Mouse (Mus musculus) kidney, embryonic 14.5 days (tissue): Measurements from ENCODE around the gene Ddx27. TPM values are rescaled to one million over a fixed set of nuclear protein-coding genes. Genes with fewer than 3 reads are reported as not detected.

Source experiments
- ATAC-seq: fragments of 200-750 bp; cut with Nextera tagmentation; 2 replicates; pipeline ENCODE4 v1.8.0; 2017; ENCODE audit warnings: moderate number of reproducible peaks, mild to moderate bottlenecking, moderate TSS enrichment, moderate library complexity; ENCODE audit not compliant: low FRiP score, low TSS enrichment
- H3K27ac ChIP-seq: fragments of 300-500 bp; sonication (generic); 2 replicates; pipeline ENCODE4 v1.5.1; 2014; ENCODE audit warnings: low read depth, mild to moderate bottlenecking, low read length, moderate library complexity, mixed read lengths
- H3K27me3 ChIP-seq: fragments of 300-500 bp; sonication (generic); 2 replicates; pipeline ENCODE4 v1.6.1; 2014; ENCODE audit warnings: mild to moderate bottlenecking, low read length; ENCODE audit not compliant: control insufficient read depth, insufficient read depth
- H3K36me3 ChIP-seq: fragments of 300-500 bp; sonication (generic); 2 replicates; pipeline ENCODE4 v1.6.1; 2014; ENCODE audit warnings: low read length, mixed read lengths; ENCODE audit not compliant: control insufficient read depth, insufficient read depth
- H3K4me1 ChIP-seq: fragments of 300-500 bp; sonication (generic); 2 replicates; pipeline ENCODE4 v1.6.1; 2014; ENCODE audit warnings: low read length, mixed read lengths; ENCODE audit not compliant: control insufficient read depth, insufficient read depth
- H3K4me2 ChIP-seq: fragments of 300-500 bp; sonication (generic); replicated peaks from 2 replicates; pipeline ENCODE4 v1.6.1; 2014; ENCODE audit warnings: low read depth, mild to moderate bottlenecking, low read length
- H3K4me3 ChIP-seq: fragments of 300-500 bp; sonication (generic); 2 replicates; pipeline ENCODE4 v1.5.1; 2014; ENCODE audit warnings: mild to moderate bottlenecking, low read length
- H3K9ac ChIP-seq: fragments of 300-500 bp; sonication (generic); 2 replicates; pipeline ENCODE4 v1.6.1; 2014; ENCODE audit warnings: low read depth, mild to moderate bottlenecking, low read length, moderate library complexity
- H3K9me3 ChIP-seq: fragments of 300-500 bp; sonication (generic); 2 replicates; pipeline ENCODE4 v1.6.1; 2016; ENCODE audit warnings: low read length; ENCODE audit not compliant: control insufficient read depth
- WGBS: fragments of 180-500 bp; shearing (Covaris S2); extraction: QIAGEN DNeasy Blood & Tissue Kit; methylation state at CpG from one replicate; pipeline ENCODE4 v1.1.7; 2014; 5-methylcytosine and 5-hydroxymethylcytosine counted together
- polyA plus RNA-seq: library from polyadenylated mRNA; unstranded; fragments of >200 nt; fragmentation: Nextera tagmentation; extraction: Ambion mirVana; gene quantifications from 2 replicates; pipeline ENCODE4 v1.2.1, GENCODE M21; 2014

The Ddx27 gene
- 43.5 and 55.8 TPM in 2 replicates for polyA plus RNA-seq

- no peaks in the 10 kb centered on the region for H3K9me3 ChIP-seq
- peaks cover 22% of the 10 kb centered on the region for H3K36me3 ChIP-seq
- H3K27me3 ChIP-seq: no peaks in the 10 kb centered on the region
- H3K4me2 ChIP-seq: peak within 1 kb of the TSS; percentile 94
- 2% methylated on average over 37 of the region's 37 CpGs for WGBS
- H3K9ac ChIP-seq: peak within 1 kb of the TSS; percentile 85
- peak; percentile 88 for ATAC-seq
- H3K4me1 ChIP-seq: peaks cover 6% of the 10 kb centered on the region; the same call in 1 of the 2 replicates
- peak within 1 kb of the TSS; percentile 85 for H3K4me3 ChIP-seq
- peak within 1 kb of the TSS; percentile 83; the same call in 1 of the 2 replicates for H3K27ac ChIP-seq
Measured at GRCm38 (mm10) chr2:167014702-167015381, at the start of gene Ddx27. Gene Ddx27 (plus strand): TSS chr2:167015193.

GRCm38 (mm10) chr2:166973153-166973552 is 41.8 kb upstream of the Ddx27 start:
- H3K4me3 ChIP-seq: no peak overlapping the region
- ATAC-seq: no peak
- no peaks in the 10 kb centered on the region for H3K36me3 ChIP-seq
- no peaks in the 10 kb centered on the region for H3K9me3 ChIP-seq
- no peak overlapping the region for H3K9ac ChIP-seq
- no peak overlapping the region for H3K27ac ChIP-seq
- H3K27me3 ChIP-seq: no peaks in the 10 kb centered on the region
- no peak overlapping the region for H3K4me2 ChIP-seq
- 54% methylated on average over 1 of the region's 1 CpGs for WGBS
- no peaks in the 10 kb centered on the region for H3K4me1 ChIP-seq

- no peaks in the 10 kb centered on the region for H3K27me3 ChIP-seq
- H3K4me1 ChIP-seq: no peaks in the 10 kb centered on the region
- no peak overlapping the region for H3K4me3 ChIP-seq
- H3K9me3 ChIP-seq: no peaks in the 10 kb centered on the region
- H3K36me3 ChIP-seq: no peaks in the 10 kb centered on the region
- H3K4me2 ChIP-seq: no peak overlapping the region
- no peak for ATAC-seq
- H3K9ac ChIP-seq: no peak overlapping the region
- H3K27ac ChIP-seq: no peak overlapping the region
- WGBS: 85% methylated on average over 6 of the region's 6 CpGs
Measured at GRCm38 (mm10) chr2:166974177-166974872, 40.7 kb upstream of the Ddx27 start.

- Histone ChIP-seq H3K27me3 (no peaks in the 10 kb centered on the region), H3K4me3 (no peak overlapping the region), H3K4me1 (no peaks in the 10 kb centered on the region), H3K9ac (no peak overlapping the region), H3K27ac (no peak overlapping the region), H3K9me3 (no peaks in the 10 kb centered on the region), H3K4me2 (no peak overlapping the region), H3K36me3 (no peaks in the 10 kb centered on the region)
- WGBS: 87% methylated on average over 3 of the region's 3 CpGs
- no peak for ATAC-seq
Measured at GRCm38 (mm10) chr2:166976356-166976755, 38.6 kb upstream of the Ddx27 start.

- Histone ChIP-seq H3K27ac (no peak overlapping the region), H3K9me3 (no peaks in the 10 kb centered on the region), H3K27me3 (no peaks in the 10 kb centered on the region), H3K4me3 (no peak overlapping the region), H3K9ac (no peak overlapping the region), H3K36me3 (no peaks in the 10 kb centered on the region), H3K4me1 (no peaks in the 10 kb centered on the region), H3K4me2 (no peak overlapping the region)
- WGBS: 78% methylated on average over 3 of the region's 3 CpGs
- no peak for ATAC-seq
Measured at GRCm38 (mm10) chr2:166977490-166977889, 37.5 kb upstream of the Ddx27 start.

GRCm38 (mm10) chr2:166980161-166980560 is 34.8 kb upstream of the Ddx27 start:
- no peak for ATAC-seq
- Histone ChIP-seq H3K4me2 (no peak overlapping the region), H3K36me3 (no peaks in the 10 kb centered on the region), H3K9ac (no peak overlapping the region), H3K4me3 (no peak overlapping the region), H3K27me3 (no peaks in the 10 kb centered on the region), H3K9me3 (no peaks in the 10 kb centered on the region), H3K4me1 (no peaks in the 10 kb centered on the region), H3K27ac (no peak overlapping the region)
- WGBS: 81% methylated on average over 2 of the region's 2 CpGs

GRCm38 (mm10) chr2:166983351-166983894 is 31.6 kb upstream of the Ddx27 start:
- no peak overlapping the region for H3K27ac ChIP-seq
- no peaks in the 10 kb centered on the region for H3K9me3 ChIP-seq
- WGBS: 85% methylated on average over 4 of the region's 4 CpGs
- no peaks in the 10 kb centered on the region for H3K36me3 ChIP-seq
- no peaks in the 10 kb centered on the region for H3K27me3 ChIP-seq
- no peak overlapping the region for H3K9ac ChIP-seq
- no peak overlapping the region for H3K4me3 ChIP-seq
- ATAC-seq: no peak
- H3K4me1 ChIP-seq: no peaks in the 10 kb centered on the region
- H3K4me2 ChIP-seq: no peak overlapping the region

GRCm38 (mm10) chr2:166990861-166991260 is 24.1 kb upstream of the Ddx27 start:
- Histone ChIP-seq H3K36me3 (no peaks in the 10 kb centered on the region), H3K9ac (no peak overlapping the region), H3K4me3 (no peak overlapping the region), H3K4me1 (peaks cover 25% of the 10 kb centered on the region), H3K27me3 (no peaks in the 10 kb centered on the region), H3K4me2 (no peak overlapping the region), H3K27ac (no peak overlapping the region), H3K9me3 (no peaks in the 10 kb centered on the region)
- 87% methylated on average over 7 of the region's 7 CpGs for WGBS
- ATAC-seq: no peak

- H3K4me3 ChIP-seq: no peak overlapping the region
- no peaks in the 10 kb centered on the region for H3K36me3 ChIP-seq
- no peak overlapping the region for H3K4me2 ChIP-seq
- peaks cover 25% of the 10 kb centered on the region for H3K4me1 ChIP-seq
- no peak overlapping the region for H3K27ac ChIP-seq
- ATAC-seq: no peak
- H3K27me3 ChIP-seq: no peaks in the 10 kb centered on the region
- H3K9ac ChIP-seq: no peak overlapping the region
- H3K9me3 ChIP-seq: no peaks in the 10 kb centered on the region
Measured at GRCm38 (mm10) chr2:166991945-166992344, 23.0 kb upstream of the Ddx27 start.
